Mouse (Mus musculus): ENCODE data around the gene Ociad2. TPM values are rescaled to one million over a fixed set of nuclear protein-coding genes. Genes with fewer than 3 reads are reported as not detected.

The Ociad2 gene
- polyA plus RNA-seq, 1 experiment from 2014 or later: 9.4 TPM

DNA sequence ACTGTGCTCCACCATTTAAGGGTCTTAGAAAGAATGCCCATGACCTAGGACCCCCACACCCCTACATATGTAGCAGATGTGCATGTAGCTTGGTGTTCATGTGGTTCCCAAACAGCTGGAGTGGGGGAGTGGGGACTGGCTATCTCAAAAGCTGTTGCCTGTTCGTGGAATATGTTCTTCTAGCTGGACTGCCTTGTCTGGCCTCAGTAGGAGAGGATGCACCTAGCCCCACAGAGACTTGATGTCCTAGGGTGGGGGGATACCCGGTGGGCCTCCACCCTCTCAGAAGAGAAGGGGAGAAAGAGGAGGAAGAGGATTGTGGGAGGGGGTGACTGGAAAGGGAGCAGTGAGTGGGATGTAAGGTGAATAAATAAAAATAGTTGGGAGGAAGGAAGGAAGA lies 65.9 kb downstream of the Ociad2 start:
- no peak for ATAC-seq (ENCODE audit: insufficient number of reproducible peaks, low FRiP score, low TSS enrichment, low read depth)
- Histone ChIP-seq H3K9me3 (ENCODE audit: control insufficient read depth, low read length) (no peaks in the 10 kb centered on the region), H3K27ac (replicated peaks; ENCODE audit: low read depth, low read length) (no peak overlapping the region), H3K4me1 (ENCODE audit: control insufficient read depth, insufficient read depth, low read length) (no peaks in the 10 kb centered on the region), H3K4me2 (ENCODE audit: low read depth, severe bottlenecking) (no peak overlapping the region), H3K27me3 (ENCODE audit: control insufficient read depth, insufficient read depth, low read length) (no peaks in the 10 kb centered on the region), H3K9ac (ENCODE audit: low read length) (no peak overlapping the region), H3K36me3 (ENCODE audit: control insufficient read depth, insufficient read depth, low read length) (no peaks in the 10 kb centered on the region), H3K4me3 (ENCODE audit: low read depth, low read length) (no peak overlapping the region)
- no peak for DNase-seq (ENCODE audit: low spot score)
- 80% methylated on average over 2 of the region's 2 CpGs for WGBS

- no peak for ATAC-seq (ENCODE audit: insufficient number of reproducible peaks, low FRiP score, low TSS enrichment, low read depth)
- WGBS: 82% methylated on average over 4 of the region's 4 CpGs
Observed at GRCm38 (mm10) chr5:73273171-73273570, 67.7 kb downstream of the Ociad2 start.

More at GRCm38 (mm10) chr5:73273171-73273570, 67.7 kb downstream of the Ociad2 start:
- H3K4me2 ChIP-seq (ENCODE audit: low read depth, severe bottlenecking): no peak overlapping the region
- H3K9me3 ChIP-seq (ENCODE audit: control insufficient read depth, low read length): no peaks in the 10 kb centered on the region
- DNase-seq (ENCODE audit: low spot score): no peak
- H3K9ac ChIP-seq (ENCODE audit: low read length): no peak overlapping the region
- no peaks in the 10 kb centered on the region for H3K36me3 ChIP-seq (ENCODE audit: control insufficient read depth, insufficient read depth, low read length)
- no peak overlapping the region for H3K27ac ChIP-seq (replicated peaks; ENCODE audit: low read depth, low read length)
- H3K4me1 ChIP-seq (ENCODE audit: control insufficient read depth, insufficient read depth, low read length): no peaks in the 10 kb centered on the region
- H3K4me3 ChIP-seq (ENCODE audit: low read depth, low read length): no peak overlapping the region
- no peaks in the 10 kb centered on the region for H3K27me3 ChIP-seq (ENCODE audit: control insufficient read depth, insufficient read depth, low read length)

Other genes starting within 250 kb of the Ociad2 start
- gene Fryl, start 84.4 kb downstream of the Ociad2 start, polyA plus RNA-seq (2014; fragmentation: Nextera tagmentation; extraction: Ambion mirVana): 24.2 and 29.0 TPM in 2 replicates
- 142 and 144 TPM in 2 replicates for gene Ociad1, start 48.2 kb downstream of the Ociad2 start, polyA plus RNA-seq (2014; fragmentation: Nextera tagmentation; extraction: Ambion mirVana)
- not detected in 2 replicates for gene Cwh43, start 65.0 kb upstream of the Ociad2 start, polyA plus RNA-seq (2014; fragmentation: Nextera tagmentation; extraction: Ambion mirVana)
- 55.7 and 56.9 TPM in 2 replicates for gene Dcun1d4, start 140.0 kb upstream of the Ociad2 start, polyA plus RNA-seq (2014; fragmentation: Nextera tagmentation; extraction: Ambion mirVana)

Measured in limb, embryonic 11.5 days (tissue).